39 mouse cellular contexts compared by ENCODE assay signal in genomic region chr8:122436586-122437125, GRCm38 (mm10). TPM values are rescaled to one million over a fixed set of nuclear protein-coding genes. Genes with fewer than 3 reads are reported as not detected.
DNase-seq lines count a peak whose midpoint lies in the region; ATAC-seq and TF ChIP-seq lines count a peak whose summit lies in the region.
"Had no signal": no experiment of that assay in that cellular context is flagged by ENCODE, and none has a peak within 500 bp of the region (broad histone marks: within the 10 kb centered on the region; RNA-seq: fewer than 3 reads in every experiment).

No protein-coding gene starts in this region.

- H3K4me2 ChIP-seq in liver, embryonic 15.5 days: 0 out of 2 replicates have a peak overlapping the region, but pooled peaks have one; percentile 13
- H3K4me2 ChIP-seq: heart, embryonic 15.5 days; neural tube, embryonic 12.5 days; stomach, embryonic 15.5 days had no signal

- WGBS in liver, embryonic 15.5 days (ENCODE audit: insufficient replicate concordance): 66% methylated on average over 20 of the region's 20 CpGs

- H3K9me3 ChIP-seq in liver, embryonic 15.5 days (replicated peaks): 0 out of 2 replicates have a peak, but pooled peaks cover 4% of the 10 kb centered on the region
- H3K9me3 ChIP-seq in G1E (replicated peaks): peaks cover 3% of the 10 kb centered on the region
- H3K9me3 ChIP-seq: heart, embryonic 10.5 days; heart, embryonic 15.5 days; intestine, embryonic 15.5 days; midbrain, embryonic 10.5 days; neural tube, embryonic 12.5 days; stomach, embryonic 15.5 days had no signal

- H3K27ac ChIP-seq in liver, embryonic 15.5 days (replicated peaks): no peak overlapping the region
- H3K27ac ChIP-seq: heart, embryonic 10.5 days; heart, embryonic 15.5 days; intestine, embryonic 15.5 days; kidney, postnatal 0 days; macrophage; midbrain, embryonic 10.5 days; neural tube, embryonic 12.5 days; stomach, embryonic 15.5 days had no signal

- peaks cover 12% of the 10 kb centered on the region; the same call in 1 of the 2 replicates for H3K27me3 ChIP-seq in liver, embryonic 15.5 days
- H3K27me3 ChIP-seq in G1E (ENCODE audit: insufficient read depth, low read length): no peaks in the 10 kb centered on the region
- H3K27me3 ChIP-seq: heart, embryonic 15.5 days; intestine, embryonic 15.5 days; neural tube, embryonic 12.5 days; stomach, embryonic 15.5 days had no signal

- no peak overlapping the region for H3K4me3 ChIP-seq in liver, embryonic 15.5 days (replicated peaks)
- peak overlapping the region; percentile 57; the same call in 1 of the 2 replicates for H3K4me3 ChIP-seq in G1E (ENCODE audit: low read depth, low read length)
- H3K4me3 ChIP-seq: heart, embryonic 10.5 days; heart, embryonic 15.5 days; intestine, embryonic 15.5 days; midbrain, embryonic 10.5 days; neural tube, embryonic 12.5 days; stomach, embryonic 15.5 days had no signal

- TF ChIP-seq CTCF in G1E (IDR thresholded peaks at IDR 0.05; ENCODE audit: low read depth, low read length): no peak

- no peak for ATAC-seq in liver, embryonic 15.5 days (ENCODE audit: insufficient read depth)
- ATAC-seq in G1E (ENCODE audit: extremely low read depth, insufficient number of reproducible peaks, low FRiP score, poor library complexity, severe bottlenecking): no peak
- ATAC-seq: forebrain, embryonic 14.5 days; hindbrain, embryonic 16.5 days; intestine, embryonic 15.5 days; midbrain, embryonic 16.5 days had no signal

- peaks cover 50% of the 10 kb centered on the region for H3K36me3 ChIP-seq in liver, embryonic 15.5 days (replicated peaks)
- peaks cover 78% of the 10 kb centered on the region for H3K36me3 ChIP-seq in G1E (replicated peaks)

- H3K4me1 ChIP-seq in liver, embryonic 15.5 days (replicated peaks): peaks cover 43% of the 10 kb centered on the region
- H3K4me1 ChIP-seq in G1E (ENCODE audit: insufficient read depth, low read depth, low read length): peaks cover 67% of the 10 kb centered on the region

- H3K9ac ChIP-seq in liver, embryonic 15.5 days: no peak overlapping the region
- H3K9ac ChIP-seq: heart, embryonic 15.5 days; intestine, embryonic 15.5 days; neural tube, embryonic 12.5 days; stomach, embryonic 15.5 days had no signal

- DNase-seq in liver: no peak
- peak; percentile 46 for DNase-seq in G1E (ENCODE audit: low spot score)
- DNase-seq in induced T-regulatory cell, adult 2 months (ENCODE audit: low read depth): peak; percentile 61
- DNase-seq in right cerebral cortex, postnatal 10 days (ENCODE audit: low spot score in 2 of 2): no peak
- no peak for DNase-seq in urinary bladder, postnatal 25 days (ENCODE audit: low spot score)
- no peak for DNase-seq in urinary bladder, postnatal 10 days (ENCODE audit: low spot score)
- DNase-seq: adrenal gland, adult 8-10 months; cerebellum, adult 11 months; cerebellum, adult 9-10 months; cerebellum, postnatal 36 days; gastrocnemius, postnatal 14 days; kidney, adult 8-10 months; kidney, postnatal 4 days; left cerebral cortex, postnatal 4 days; right cerebral cortex, adult 18-20 months; right cerebral cortex, postnatal 4 days; thymus, postnatal 14 days had no signal

RNA-seq across cellular contexts. Expression of gene Cyba, which starts 3.9 kb away (rescaled TPM):
- 196 TPM in 2 replicates for polyA plus RNA-seq in liver, embryonic 15.5 days (2015; fragmentation: Nextera tagmentation; extraction: Ambion mirVana)
- 93.6 and 103 TPM in 2 replicates for total RNA-seq in G1E (2014; fragmentation: Nextera tagmentation)
- total RNA-seq in G1E (2017): 57.2 and 69.2 TPM in 2 replicates
- 368 and 426 TPM in 2 replicates for polyA plus RNA-seq in G1E (2012)

RNA-seq across cellular contexts. Expression of gene Mvd, which starts 6.6 kb away (rescaled TPM):
- 24.3 and 25.1 TPM in 2 replicates for polyA plus RNA-seq in liver, embryonic 15.5 days (2015; fragmentation: Nextera tagmentation; extraction: Ambion mirVana)
- total RNA-seq in G1E (2014; fragmentation: Nextera tagmentation) (3.1 and 4.5 TPM in 2 replicates), G1E (2017) (33.3 and 38.6 TPM in 2 replicates)
- polyA plus RNA-seq in G1E (2012): 25.8 and 26.4 TPM in 2 replicates

RNA-seq across cellular contexts. Expression of gene Il17c, which starts 14.8 kb away (rescaled TPM):
- polyA plus RNA-seq in liver, embryonic 15.5 days (2015; fragmentation: Nextera tagmentation; extraction: Ambion mirVana): not detected in 2 replicates
- total RNA-seq in G1E (2014; fragmentation: Nextera tagmentation) (not detected in 2 replicates), G1E (2017) (not detected in 2 replicates)
- polyA plus RNA-seq in G1E (2012): not detected in 2 replicates
- total RNA-seq: gastrocnemius, postnatal 14 days; heart, postnatal 25 days; layer of hippocampus, adult 8-10 months; layer of hippocampus, postnatal 25 days; left cerebral cortex, adult 8-10 months had no signal
- polyA plus RNA-seq: activated CD4-positive, CD25-positive, alpha-beta regulatory T cell, adult 4 months; embryonic facial prominence, embryonic 11.5 days; forebrain, embryonic 14.5 days; heart, embryonic 10.5 days; heart, embryonic 15.5 days; hindbrain, embryonic 11.5 days; hindbrain, embryonic 16.5 days; intestine, embryonic 15.5 days; kidney, postnatal 0 days; liver, embryonic 16.5 days; lung, embryonic 16.5 days; macrophage; midbrain, embryonic 10.5 days; midbrain, embryonic 16.5 days; neural tube, embryonic 12.5 days; stomach, embryonic 15.5 days; urinary bladder, adult 2 months had no signal

RNA-seq across cellular contexts. Expression of gene Snai3, which starts 23.9 kb away (rescaled TPM):
- polyA plus RNA-seq in liver, embryonic 15.5 days (2015; fragmentation: Nextera tagmentation; extraction: Ambion mirVana): 0.38 and 0.64 TPM in 2 replicates
- total RNA-seq in G1E (2014; fragmentation: Nextera tagmentation) (not detected in 2 replicates), G1E (2017) (not detected in 2 replicates)
- not detected in 2 replicates for polyA plus RNA-seq in G1E (2012)
- total RNA-seq: adrenal gland, adult 8-10 months; layer of hippocampus, adult 8-10 months; layer of hippocampus, postnatal 25 days; left cerebral cortex, postnatal 4 days had no signal
- polyA plus RNA-seq: forebrain, embryonic 14.5 days; hindbrain, embryonic 11.5 days; hindbrain, embryonic 16.5 days; macrophage; midbrain, embryonic 10.5 days; midbrain, embryonic 16.5 days; neural tube, embryonic 12.5 days had no signal

RNA-seq across cellular contexts. Expression of gene Rnf166, which starts 39.2 kb away (rescaled TPM):
- 11.5 and 15.1 TPM in 2 replicates for polyA plus RNA-seq in liver, embryonic 15.5 days (2015; fragmentation: Nextera tagmentation; extraction: Ambion mirVana)
- 28.0 and 45.3 TPM in 2 replicates for total RNA-seq in G1E (2014; fragmentation: Nextera tagmentation)
- total RNA-seq in G1E (2017): 18.6 and 29.4 TPM in 2 replicates
- polyA plus RNA-seq in G1E (2012): 29.5 and 33.3 TPM in 2 replicates

Comparison
In these comparisons a context has a peak if more than half of its experiments do, and no peak if none do; other contexts are left out.
1. DNase-seq: peak in G1E (single experiment) and induced T-regulatory cell, adult 2 months (single experiment); none in liver (single experiment), right cerebral cortex, postnatal 10 days (0 of 2), urinary bladder, postnatal 25 days (single experiment) and urinary bladder, postnatal 10 days (single experiment).